In genomic region chr10:115570577-115570976, GRCm38 (mm10) we compare ENCODE assay signal across 22 mouse cellular contexts. TPM values are rescaled to one million over a fixed set of nuclear protein-coding genes. Genes with fewer than 3 reads are reported as not detected.
A peak's percentile ranks its signal among the peaks of the same experiment; 100 is the strongest.
DNase-seq lines count a peak whose midpoint lies in the region; ATAC-seq and TF ChIP-seq lines count a peak whose summit lies in the region.
"Had no signal": no experiment of that assay in that cellular context is flagged by ENCODE, and none has a peak within 500 bp of the region (broad histone marks: within the 10 kb centered on the region; RNA-seq: fewer than 3 reads in every experiment).

No protein-coding gene starts in this region.

- peaks cover 3% of the 10 kb centered on the region for H3K4me1 ChIP-seq in neural tube, embryonic 11.5 days (ENCODE audit: control insufficient read depth, insufficient read depth, low read length)
- H3K4me1 ChIP-seq in hindbrain, embryonic 14.5 days (replicated peaks; ENCODE audit: control insufficient read depth, insufficient read depth, low read length) = peaks cover 4% of the 10 kb centered on the region; the same call in 1 of the 2 replicates
- 0 out of 2 replicates have a peak, but pooled peaks cover 3% of the 10 kb centered on the region for H3K4me1 ChIP-seq in midbrain, postnatal 0 days (ENCODE audit: insufficient read depth, low read length)
- H3K4me1 ChIP-seq: limb, embryonic 15.5 days; liver, embryonic 15.5 days had no signal

- H3K36me3 ChIP-seq in neural tube, embryonic 11.5 days (ENCODE audit: control insufficient read depth, insufficient read depth, low read length) = no peaks in the 10 kb centered on the region
- no peaks in the 10 kb centered on the region for H3K36me3 ChIP-seq in hindbrain, embryonic 14.5 days (replicated peaks; ENCODE audit: control insufficient read depth, insufficient read depth)
- H3K36me3 ChIP-seq in midbrain, postnatal 0 days (ENCODE audit: insufficient read depth, low read length) = no peaks in the 10 kb centered on the region
- H3K36me3 ChIP-seq: forebrain, embryonic 12.5 days; limb, embryonic 15.5 days; liver, embryonic 15.5 days had no signal

- DNase-seq in neural tube, embryonic 11.5 days (ENCODE audit: low spot score) = no peak
- DNase-seq in neural tube, embryonic 10.5 days (ENCODE audit: extremely low spot score, low spot score) = no peak
- no peak for DNase-seq in hindbrain, embryonic 14.5 days (ENCODE audit: low spot score)
- DNase-seq in midbrain, postnatal 0 days (ENCODE audit: low spot score) = no peak
- DNase-seq in MN1 (ENCODE audit: low spot score) = no peak
- DNase-seq in cerebellum, adult 8-10 months = no peak
- DNase-seq in right cerebral cortex, postnatal 14 days = no peak
- DNase-seq: adrenal gland, adult 8-10 months; cerebellum, postnatal 14 days; gastrocnemius, postnatal 14 days; heart, postnatal 10 days; kidney, adult 18-20 months; kidney, postnatal 10 days had no signal

- H3K9me3 ChIP-seq in neural tube, embryonic 11.5 days (ENCODE audit: control insufficient read depth, low read length) = no peaks in the 10 kb centered on the region
- H3K9me3 ChIP-seq in hindbrain, embryonic 14.5 days (ENCODE audit: control insufficient read depth, low read length) = no peaks in the 10 kb centered on the region
- no peaks in the 10 kb centered on the region for H3K9me3 ChIP-seq in midbrain, postnatal 0 days (ENCODE audit: low read length)
- H3K9me3 ChIP-seq: forebrain, embryonic 12.5 days; limb, embryonic 15.5 days; liver, embryonic 15.5 days had no signal

- H3K27me3 ChIP-seq in neural tube, embryonic 11.5 days (ENCODE audit: control insufficient read depth, insufficient read depth, low read length) = no peaks in the 10 kb centered on the region
- H3K27me3 ChIP-seq in hindbrain, embryonic 14.5 days (ENCODE audit: control insufficient read depth, insufficient read depth, low read length) = no peaks in the 10 kb centered on the region
- no peaks in the 10 kb centered on the region for H3K27me3 ChIP-seq in midbrain, postnatal 0 days (ENCODE audit: insufficient read depth, low read length)
- H3K27me3 ChIP-seq: limb, embryonic 15.5 days; liver, embryonic 15.5 days had no signal

- TF ChIP-seq CTCF in midbrain, postnatal 0 days (IDR thresholded peaks at IDR 0.05) = no peak

- H3K27ac ChIP-seq in neural tube, embryonic 11.5 days (ENCODE audit: low read depth, low read length) = peak overlapping the region; percentile 44; the same call in 1 of the 2 replicates
- H3K27ac ChIP-seq in hindbrain, embryonic 14.5 days = peak overlapping the region; percentile 26
- H3K27ac ChIP-seq in midbrain, postnatal 0 days (ENCODE audit: low read depth, low read length) = peak overlapping the region; percentile 34; the same call in 1 of the 2 replicates
- H3K27ac ChIP-seq: forebrain, embryonic 12.5 days; limb, embryonic 15.5 days; liver, embryonic 15.5 days had no signal

- H3K9ac ChIP-seq in neural tube, embryonic 11.5 days (ENCODE audit: low read length) = no peak overlapping the region
- H3K9ac ChIP-seq in hindbrain, embryonic 14.5 days = no peak overlapping the region
- H3K9ac ChIP-seq in midbrain, postnatal 0 days (replicated peaks; ENCODE audit: low read length, poor library complexity, severe bottlenecking) = no peak overlapping the region
- H3K9ac ChIP-seq: forebrain, embryonic 12.5 days; limb, embryonic 15.5 days; liver, embryonic 15.5 days had no signal

- no peak overlapping the region for H3K4me3 ChIP-seq in neural tube, embryonic 11.5 days (ENCODE audit: low read depth, low read length)
- H3K4me3 ChIP-seq in hindbrain, embryonic 14.5 days (replicated peaks; ENCODE audit: low read length) = no peak overlapping the region
- H3K4me3 ChIP-seq in midbrain, postnatal 0 days (ENCODE audit: low read depth, low read length) = no peak overlapping the region
- H3K4me3 ChIP-seq: forebrain, embryonic 12.5 days; limb, embryonic 15.5 days; liver, embryonic 15.5 days had no signal

- H3K4me2 ChIP-seq in neural tube, embryonic 11.5 days (ENCODE audit: low read depth) = no peak overlapping the region
- H3K4me2 ChIP-seq in hindbrain, embryonic 14.5 days (replicated peaks) = peak overlapping the region; percentile 10; the same call in 1 of the 2 replicates
- H3K4me2 ChIP-seq in midbrain, postnatal 0 days (ENCODE audit: low read depth, low read length, poor library complexity, severe bottlenecking) = 0 out of 2 replicates have a peak overlapping the region, but pooled peaks have one; percentile 3
- H3K4me2 ChIP-seq: forebrain, embryonic 12.5 days; limb, embryonic 15.5 days; liver, embryonic 15.5 days had no signal

- WGBS in neural tube, embryonic 11.5 days = 51% methylated on average over 2 of the region's 2 CpGs
- WGBS in hindbrain, embryonic 14.5 days = 45% methylated on average over 2 of the region's 2 CpGs
- WGBS in midbrain, postnatal 0 days = 46% methylated on average over 2 of the region's 2 CpGs

- peak; percentile 22; the same call in 1 of the 2 replicates for ATAC-seq in neural tube, embryonic 11.5 days (ENCODE audit: insufficient read depth, low FRiP score, low TSS enrichment)
- ATAC-seq in hindbrain, embryonic 14.5 days (ENCODE audit: low FRiP score) = no peak
- no peak for ATAC-seq in midbrain, postnatal 0 days (ENCODE audit: low FRiP score)
- ATAC-seq: lung, postnatal 0 days; Patski had no signal

RNA-seq across cellular contexts. Expression of gene A930009A15Rik, which starts 0.8 kb away (rescaled TPM):
- 0.49 TPM in 1 of 2 replicates, not detected in the other for polyA plus RNA-seq in neural tube, embryonic 11.5 days (2014; fragmentation: Nextera tagmentation; extraction: Ambion mirVana)
- polyA plus RNA-seq in hindbrain, embryonic 14.5 days (2014; fragmentation: Nextera tagmentation; extraction: Ambion mirVana) = 0.39 and 0.42 TPM in 2 replicates
- total RNA-seq in midbrain, postnatal 0 days (2014; rRNA removed) = 0.85 TPM in 1 of 2 replicates, not detected in the other
- 1.5 and 2.1 TPM in 2 replicates for polyA plus RNA-seq in midbrain, postnatal 0 days (2015; fragmentation: Nextera tagmentation; extraction: Ambion mirVana)
- total RNA-seq: adrenal gland, adult 8-10 months; gastrocnemius, postnatal 14 days; heart, adult 8-10 months; heart, postnatal 10 days; left cerebral cortex, adult 18-20 months; monocyte, adult 5-6 weeks; neutrophil, adult 5-6 weeks had no signal
- polyA plus RNA-seq: forebrain, embryonic 12.5 days; limb, embryonic 15.5 days; liver, embryonic 15.5 days; lung, postnatal 0 days; Patski had no signal

RNA-seq across cellular contexts. Expression of gene Lgr5, which starts 17.0 kb away (rescaled TPM):
- 6.0 and 7.4 TPM in 2 replicates for polyA plus RNA-seq in neural tube, embryonic 11.5 days (2014; fragmentation: Nextera tagmentation; extraction: Ambion mirVana)
- 2.5 and 2.7 TPM in 2 replicates for polyA plus RNA-seq in hindbrain, embryonic 14.5 days (2014; fragmentation: Nextera tagmentation; extraction: Ambion mirVana)
- total RNA-seq in midbrain, postnatal 0 days (2014; rRNA removed) = 3.0 and 6.0 TPM in 2 replicates
- 1.5 and 1.8 TPM in 2 replicates for polyA plus RNA-seq in midbrain, postnatal 0 days (2015; fragmentation: Nextera tagmentation; extraction: Ambion mirVana)
- total RNA-seq: heart, adult 8-10 months; monocyte, adult 5-6 weeks had no signal
- polyA plus RNA-seq: Patski had no signal
